Mouse (Mus musculus): ENCODE results near the gene Birc5. TPM values are rescaled to one million over a fixed set of nuclear protein-coding genes. Genes with fewer than 3 reads are reported as not detected.
"Not testable (repeated sequence)": the region's sequence is repeated elsewhere in the genome, so short reads cannot be mapped to it uniquely, and the experiment has no call there.

Birc5 gene
- under 1 TPM; 0.65 to 0.87 TPM for total RNA-seq (2021)
- long read RNA-seq, experiment 1, partial matches to known transcripts, result 0 of 1 reads
- long read RNA-seq, experiment 1, other reads (novel, unspliced or antisense), result 0 of 1 reads
- long read RNA-seq, experiment 2, result 0 reads

- peak; percentile 95 to 97 for DNase-seq (ENCODE audit: low spot score in 2 of 2)
Observed at GRCm38 (mm10) chr11:117848985-117849671, at the start of gene Birc5. TSS of gene Birc5 (plus strand) at chr11:117849251.

- no peak for DNase-seq (ENCODE audit: low spot score in 2 of 2)
Observed at GRCm38 (mm10) chr11:117800038-117800437, 49.0 kb upstream of the Birc5 start.

- no peak for DNase-seq (ENCODE audit: low spot score in 2 of 2)
Observed at GRCm38 (mm10) chr11:117801650-117802049, 47.4 kb upstream of the Birc5 start.

GRCm38 (mm10) chr11:117803166-117803688, 45.8 kb upstream of the Birc5 start:
- DNase-seq (ENCODE audit: low spot score in 2 of 2), result no peak

GRCm38 (mm10) chr11:117806781-117807180, 42.3 kb upstream of the Birc5 start:
- no peak for DNase-seq (ENCODE audit: low spot score in 2 of 2)

GRCm38 (mm10) chr11:117809407-117810311, 39.4 kb upstream of the Birc5 start, which contains the start of the genes Gm20708 and Syngr2:
TSS of gene Gm20708 (plus strand) at chr11:117809668.
TSS of gene Syngr2 (plus strand) at chr11:117809668.
- peak in 1 of 2 experiments; percentile 36 for DNase-seq (ENCODE audit: low spot score in 2 of 2)

- peak; percentile 66 to 68 for DNase-seq (ENCODE audit: low spot score in 2 of 2)
Observed at GRCm38 (mm10) chr11:117810401-117811046, 38.5 kb upstream of the Birc5 start.

GRCm38 (mm10) chr11:117813867-117814266, 35.2 kb upstream of the Birc5 start:
- DNase-seq (ENCODE audit: low spot score in 2 of 2), result no peak

GRCm38 (mm10) chr11:117814704-117815366, 34.2 kb upstream of the Birc5 start:
- DNase-seq (ENCODE audit: low spot score in 2 of 2), result no peak

GRCm38 (mm10) chr11:117815850-117816249, 33.2 kb upstream of the Birc5 start:
- DNase-seq (ENCODE audit: low spot score in 2 of 2), result not testable (repeated sequence)

- no peak for DNase-seq (ENCODE audit: low spot score in 2 of 2)
Observed at GRCm38 (mm10) chr11:117816389-117816996, 32.6 kb upstream of the Birc5 start.

- no peak for DNase-seq (ENCODE audit: low spot score in 2 of 2)
Observed at GRCm38 (mm10) chr11:117819095-117819494, 30.0 kb upstream of the Birc5 start.

GRCm38 (mm10) chr11:117820173-117820572, 28.9 kb upstream of the Birc5 start:
- no peak for DNase-seq (ENCODE audit: low spot score in 2 of 2)

- DNase-seq (ENCODE audit: low spot score in 2 of 2), result no peak
Observed at GRCm38 (mm10) chr11:117821868-117822267, 27.2 kb upstream of the Birc5 start.

GRCm38 (mm10) chr11:117822728-117823241, 26.3 kb upstream of the Birc5 start:
- DNase-seq (ENCODE audit: low spot score in 2 of 2), result no peak

- DNase-seq (ENCODE audit: low spot score in 2 of 2), result no peak
Observed at GRCm38 (mm10) chr11:117823411-117823810, 25.6 kb upstream of the Birc5 start.

GRCm38 (mm10) chr11:117824060-117824969, 24.7 kb upstream of the Birc5 start:
- peak; percentile 82 to 85 for DNase-seq (ENCODE audit: low spot score in 2 of 2)

GRCm38 (mm10) chr11:117825333-117826101, 23.5 kb upstream of the Birc5 start, which contains the start of the genes Afmid and Tk1:
TSS of gene Afmid (plus strand) at chr11:117825924.
TSS of gene Tk1 (minus strand) at chr11:117826092.
- DNase-seq (ENCODE audit: low spot score in 2 of 2), result peak; percentile 31 to 45

Measured in left cerebral cortex, adult 18-20 months (tissue).